Mouse (Mus musculus): ENCODE results near the gene Parg.

- no peak for TF ChIP-seq POLR2A (IDR thresholded peaks at IDR 0.05; ENCODE audit: insufficient read length, low read depth)
- TF ChIP-seq MYOD1 (IDR thresholded peaks at IDR 0.05; ENCODE audit: control insufficient read depth in 1 of 3, insufficient read length in 2 of 3, low read depth in 2 of 3), result no peak
- no peak for TF ChIP-seq E2F4 (IDR thresholded peaks at IDR 0.05; ENCODE audit: insufficient read depth)
- no peak for TF ChIP-seq USF1 (IDR thresholded peaks at IDR 0.05; ENCODE audit: low read depth)
- no peak for TF ChIP-seq MAX (IDR thresholded peaks at IDR 0.05; ENCODE audit: low read depth)
- TF ChIP-seq REST (IDR thresholded peaks at IDR 0.05; ENCODE audit: insufficient read depth, insufficient read length), result no peak
- no peak for TF ChIP-seq TCF12 (IDR thresholded peaks at IDR 0.05; ENCODE audit: insufficient read depth, poor library complexity, severe bottlenecking)
- no peak for TF ChIP-seq CEBPB (IDR thresholded peaks at IDR 0.05; ENCODE audit: insufficient read depth, poor library complexity, severe bottlenecking)
Observed at GRCm38 (mm10) chr14:32336021-32336420, 134.3 kb downstream of the Parg start.

Measured in myocyte (in vitro differentiated cells).